Mouse (Mus musculus): ENCODE measurements at regions not wholly inside any gene's neighbourhood (a gene's known extent, or its start where the extent isn't known, plus 50 kb on each side); places are given as distances from the start of the nearest gene placed in this dataset.

DNA sequence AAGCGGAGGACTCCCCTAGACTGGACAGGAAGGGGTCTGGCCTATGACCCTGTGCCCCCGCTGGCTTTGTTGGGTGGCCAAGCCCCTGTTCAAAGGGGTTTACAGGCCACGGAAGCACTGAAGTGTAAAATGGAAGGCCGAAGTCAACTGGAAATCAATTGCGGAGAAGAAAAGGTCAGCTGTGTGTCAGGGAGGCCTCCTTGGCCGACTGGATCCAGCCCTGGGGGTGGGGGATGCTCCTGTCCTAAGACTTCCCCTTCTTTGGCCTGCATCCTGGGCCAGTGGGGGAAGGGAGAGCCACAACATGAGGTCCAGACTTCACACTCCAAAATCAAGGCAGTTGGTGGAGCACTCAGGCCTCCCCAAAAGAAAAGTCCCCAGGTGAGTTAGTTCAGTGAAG is 66.4 kb upstream of the Ret start:
- TF ChIP-seq CTCF (IDR thresholded peaks at IDR 0.05): no peak
- no peak overlapping the region for H3K4me3 ChIP-seq
- no peak overlapping the region for H3K27ac ChIP-seq
- intact Hi-C loops (cut with DNase I): no loop called here
- DNase-seq (ENCODE audit: extremely low spot score in 1 of 2, low spot score in 2 of 2): no peak

- H3K27ac ChIP-seq: no peak overlapping the region
- no peak for TF ChIP-seq CTCF (IDR thresholded peaks at IDR 0.05)
- intact Hi-C loops (cut with DNase I): no loop called here
- no peak overlapping the region for H3K4me3 ChIP-seq
- DNase-seq (ENCODE audit: extremely low spot score in 1 of 2, low spot score in 2 of 2): no peak
These were observed 62.4 kb upstream of the Ret start for GRCm38 (mm10) chr6:118259881-118260280.

- no peak overlapping the region for H3K4me3 ChIP-seq
- intact Hi-C loops (cut with DNase I): no loop called here
- TF ChIP-seq CTCF (IDR thresholded peaks at IDR 0.05): no peak
- no peak overlapping the region for H3K27ac ChIP-seq
- DNase-seq (ENCODE audit: extremely low spot score in 1 of 2, low spot score in 2 of 2): no peak
These were observed 57.4 kb upstream of the Ret start for GRCm38 (mm10) chr6:118254871-118255270.

- no peak overlapping the region for H3K4me3 ChIP-seq
- intact Hi-C loops (cut with DNase I): no loop called here
- DNase-seq (ENCODE audit: extremely low spot score in 1 of 2, low spot score in 2 of 2): no peak
- H3K27ac ChIP-seq: no peak overlapping the region
- TF ChIP-seq CTCF (IDR thresholded peaks at IDR 0.05): no peak
These were observed 55.2 kb upstream of the Ret start for GRCm38 (mm10) chr6:118252711-118253110.

DNA sequence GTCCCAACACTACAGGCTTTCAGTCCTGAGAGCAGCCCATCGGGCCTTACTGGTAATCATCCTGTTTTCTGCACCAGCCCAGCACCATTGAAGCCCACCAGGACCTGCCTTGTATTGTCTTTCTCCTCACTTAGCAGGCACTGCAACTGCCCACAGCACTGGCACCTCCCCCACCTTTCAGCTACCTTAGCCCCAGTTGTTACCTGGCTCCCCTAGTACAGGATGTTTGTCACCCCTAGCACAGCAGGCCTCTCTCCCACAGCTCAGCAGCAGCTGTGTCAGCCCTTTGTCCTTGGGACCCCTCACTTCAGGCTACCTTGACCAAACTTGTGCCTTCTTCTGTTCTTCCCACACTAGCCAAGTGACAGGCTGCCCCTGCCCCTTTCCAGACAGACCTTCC is 53.6 kb upstream of the Ret start:
- TF ChIP-seq CTCF (IDR thresholded peaks at IDR 0.05): no peak
- no peak overlapping the region for H3K4me3 ChIP-seq
- intact Hi-C loops (cut with DNase I): no loop called here
- no peak overlapping the region for H3K27ac ChIP-seq
- DNase-seq (ENCODE audit: extremely low spot score in 1 of 2, low spot score in 2 of 2): no peak

GRCm38 (mm10) chr6:118250006-118250405 is 52.5 kb upstream of the Ret start:
- H3K27ac ChIP-seq: no peak overlapping the region
- no peak for DNase-seq (ENCODE audit: extremely low spot score in 1 of 2, low spot score in 2 of 2)
- intact Hi-C loops (cut with DNase I): no loop called here
- TF ChIP-seq CTCF (IDR thresholded peaks at IDR 0.05): no peak
- no peak overlapping the region for H3K4me3 ChIP-seq

Measured in left cerebral cortex, adult 2 months (tissue).